Mouse (Mus musculus) myocyte (in vitro differentiated cells): ENCODE data around the gene Srl. TPM values are rescaled to one million over a fixed set of nuclear protein-coding genes. Genes with fewer than 3 reads are reported as not detected.

Experiments used
- H3K27me3 ChIP-seq: one replicate; pipeline ENCODE4 v1.6.1; 2011; ENCODE audit not compliant: control insufficient read depth, insufficient read depth, insufficient read length
- H3K36me3 ChIP-seq: one replicate; pipeline ENCODE4 v1.6.1; 2011; ENCODE audit not compliant: control insufficient read depth, insufficient read depth
- H3K4me2 ChIP-seq: one replicate; pipeline ENCODE4 v1.6.1; 2011; ENCODE audit warnings: low read depth, control low read depth
- H3K4me3 ChIP-seq: one replicate; pipeline ENCODE4 v1.5.1; 2011; ENCODE audit warnings: mild to moderate bottlenecking, control low read depth, moderate library complexity
- H3K79me2 ChIP-seq: one replicate; pipeline ENCODE4 v1.6.1; 2011; ENCODE audit not compliant: control insufficient read depth, insufficient read depth
- H3ac ChIP-seq: one replicate; pipeline ENCODE4 v1.6.1; 2011; ENCODE audit not compliant: control insufficient read depth, insufficient read length
- CEBPB ChIP-seq: IDR thresholded peaks from 2 replicates; pipeline ENCODE4 v1.6.1; 2011; ENCODE audit warnings: mild to moderate bottlenecking, moderate library complexity; ENCODE audit not compliant: poor library complexity, insufficient read depth, severe bottlenecking
- E2F4 ChIP-seq: IDR thresholded peaks from one replicate; pipeline ENCODE4 v1.6.1; 2011; ENCODE audit warnings: mild to moderate bottlenecking, control low read depth, moderate library complexity; ENCODE audit not compliant: insufficient read depth
- MAX ChIP-seq: IDR thresholded peaks from one replicate; pipeline ENCODE4 v1.6.1; 2011; ENCODE audit warnings: low read depth, mild to moderate bottlenecking, control low read depth
- MYOD1 ChIP-seq, 3 experiments: IDR thresholded peaks; one replicate each; pipeline ENCODE4 v1.6.1; 2011; ENCODE audit warnings: control low read depth in 2 of 3, low read depth in 2 of 3, mild to moderate bottlenecking in 2 of 3, moderate library complexity in 1 of 3; ENCODE audit not compliant: insufficient read length in 2 of 3, control insufficient read depth in 1 of 3
- MYOG ChIP-seq, 3 experiments: IDR thresholded peaks; one replicate each; pipeline ENCODE4 v1.6.1; 2011; ENCODE audit warnings: control low read depth in 2 of 3, low read depth in 2 of 3, mild to moderate bottlenecking in 2 of 3; ENCODE audit not compliant: insufficient read length in 2 of 3, control insufficient read depth in 1 of 3, insufficient read depth in 1 of 3
- POLR2A ChIP-seq: IDR thresholded peaks from one replicate; pipeline ENCODE4 v1.6.1; 2011; ENCODE audit warnings: low read depth, mild to moderate bottlenecking, control low read depth, moderate library complexity; ENCODE audit not compliant: insufficient read length
- POLR2AphosphoS2 ChIP-seq: IDR thresholded peaks from one replicate; pipeline ENCODE4 v1.6.1; 2011; ENCODE audit warnings: low read depth, control low read depth; ENCODE audit not compliant: insufficient read length
- REST ChIP-seq: IDR thresholded peaks from one replicate; pipeline ENCODE4 v1.6.1; 2011; ENCODE audit warnings: mild to moderate bottlenecking, control low read depth, moderate library complexity; ENCODE audit not compliant: insufficient read depth, insufficient read length
- SRF ChIP-seq: IDR thresholded peaks from one replicate; pipeline ENCODE4 v1.6.1; 2011; ENCODE audit warnings: low read depth; ENCODE audit not compliant: control insufficient read depth, insufficient read length
- TCF12 ChIP-seq: IDR thresholded peaks from one replicate; pipeline ENCODE4 v1.6.1; 2011; ENCODE audit warnings: mild to moderate bottlenecking, control low read depth; ENCODE audit not compliant: poor library complexity, insufficient read depth, severe bottlenecking
- TCF3 ChIP-seq: IDR thresholded peaks from one replicate; pipeline ENCODE4 v1.6.1; 2011; ENCODE audit warnings: low read depth, control low read depth; ENCODE audit not compliant: insufficient read length
- USF1 ChIP-seq: IDR thresholded peaks from one replicate; pipeline ENCODE4 v1.6.1; 2011; ENCODE audit warnings: low read depth, mild to moderate bottlenecking, control low read depth, moderate library complexity
- polyA plus RNA-seq: library from polyadenylated mRNA; unstranded; fragments of >200 nt; fragmentation: generic; extraction: Trizol; gene quantifications from one replicate; pipeline ENCODE4 v1.2.1, GENCODE M21; 2012; ENCODE audit warnings: missing spikeins

Srl gene
- polyA plus RNA-seq, 1 experiment, result 381 TPM

DNA sequence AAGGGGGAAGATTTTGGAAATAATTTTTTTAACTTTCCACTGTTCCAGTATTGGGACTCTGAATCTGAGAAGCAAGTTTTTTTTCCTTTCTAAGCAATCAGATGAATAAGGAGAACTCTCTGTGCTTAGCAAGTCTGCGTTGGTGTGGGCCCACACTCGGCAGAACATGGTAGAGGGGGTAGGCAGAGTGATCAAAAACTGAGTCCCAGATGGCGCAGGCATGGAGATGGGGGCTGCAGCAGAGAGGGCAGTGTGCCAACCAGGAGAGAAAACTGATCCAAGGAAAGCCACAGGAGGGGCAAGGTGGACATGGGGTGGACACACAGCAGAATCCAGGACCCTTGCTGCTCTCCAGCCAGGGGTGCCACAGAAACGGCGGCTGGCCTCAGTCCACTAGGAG is 85.2 kb downstream of the Srl start:
- H3K36me3 ChIP-seq, result no peaks in the 10 kb centered on the region
- no peak for TF ChIP-seq POLR2A
- TF ChIP-seq MYOG (IDR thresholded peaks at IDR 0.05; ENCODE audit: control insufficient read depth in 1 of 3, insufficient read depth in 1 of 3, insufficient read length in 2 of 3, low read depth in 2 of 3), result no peak
- no peak for TF ChIP-seq POLR2AphosphoS2
- TF ChIP-seq TCF12, result no peak
- no peak for TF ChIP-seq CEBPB
- no peak for TF ChIP-seq REST
- H3ac ChIP-seq, result no peak overlapping the region
- H3K4me3 ChIP-seq, result no peak overlapping the region
- no peaks in the 10 kb centered on the region for H3K27me3 ChIP-seq
- H3K79me2 ChIP-seq, result no peaks in the 10 kb centered on the region
- H3K4me2 ChIP-seq, result peak overlapping the region; percentile 77

DNA sequence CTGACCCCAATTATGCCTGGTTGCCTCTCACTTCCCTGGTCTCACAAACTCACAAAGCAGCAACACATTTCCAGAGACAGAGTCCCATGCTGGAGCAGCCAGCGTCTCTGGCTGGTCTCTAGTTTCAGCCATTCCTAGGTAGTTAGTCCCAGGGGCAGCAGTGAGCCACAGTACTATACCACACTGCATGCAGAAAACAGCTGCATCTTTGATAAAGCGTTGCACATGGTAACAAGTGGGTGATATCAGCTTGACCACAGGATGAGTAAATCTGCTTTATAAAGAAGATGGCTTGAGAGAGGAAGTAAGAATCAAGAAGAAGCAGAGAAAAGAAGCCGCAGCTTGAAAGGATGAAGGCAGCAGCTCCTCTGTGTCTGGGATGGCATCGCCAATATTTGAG is 85.9 kb downstream of the Srl start:
- TF ChIP-seq USF1 (no peak), POLR2AphosphoS2 (no peak), MYOG (IDR thresholded peaks at IDR 0.05; ENCODE audit: control insufficient read depth in 1 of 3, insufficient read depth in 1 of 3, insufficient read length in 2 of 3, low read depth in 2 of 3) (peak; percentile 49 to 92 (median 87)), CEBPB (no peak), POLR2A (no peak), E2F4 (no peak), MYOD1 (IDR thresholded peaks at IDR 0.05; ENCODE audit: control insufficient read depth in 1 of 3, insufficient read length in 2 of 3, low read depth in 2 of 3) (peak; percentile 77 to 96 (median 95)), MAX (no peak), SRF (no peak), TCF3 (peak; percentile 47), REST (no peak), TCF12 (peak; percentile 71)
- H3K36me3 ChIP-seq, result no peaks in the 10 kb centered on the region
- H3ac ChIP-seq, result no peak overlapping the region
- H3K4me2 ChIP-seq, result peak overlapping the region; percentile 77
- no peaks in the 10 kb centered on the region for H3K27me3 ChIP-seq
- H3K79me2 ChIP-seq, result no peaks in the 10 kb centered on the region
- no peak overlapping the region for H3K4me3 ChIP-seq

DNA sequence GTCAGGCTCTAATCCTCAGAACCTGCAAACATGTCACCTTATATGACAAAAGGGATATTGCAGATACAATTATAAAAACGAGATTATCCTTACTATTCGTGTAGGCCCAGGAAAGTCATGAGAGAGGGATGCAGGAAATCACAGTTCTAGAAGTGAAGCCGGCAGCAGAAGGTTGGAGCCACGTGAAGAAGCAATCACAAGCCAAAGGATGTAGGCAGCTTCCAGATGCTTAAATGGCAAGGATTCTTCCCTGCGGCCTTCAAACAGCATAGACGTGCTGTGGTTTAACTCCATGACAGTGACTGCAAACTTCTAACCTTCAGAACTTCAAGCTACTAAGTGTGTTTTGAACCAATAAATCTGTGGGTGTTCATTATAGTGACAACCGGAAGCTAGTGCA is 87.1 kb downstream of the Srl start:
- no peak overlapping the region for H3ac ChIP-seq
- H3K4me3 ChIP-seq, result no peak overlapping the region
- TF ChIP-seq TCF12, result no peak
- no peak overlapping the region for H3K4me2 ChIP-seq
- no peaks in the 10 kb centered on the region for H3K27me3 ChIP-seq
- no peaks in the 10 kb centered on the region for H3K36me3 ChIP-seq
- no peaks in the 10 kb centered on the region for H3K79me2 ChIP-seq

DNA sequence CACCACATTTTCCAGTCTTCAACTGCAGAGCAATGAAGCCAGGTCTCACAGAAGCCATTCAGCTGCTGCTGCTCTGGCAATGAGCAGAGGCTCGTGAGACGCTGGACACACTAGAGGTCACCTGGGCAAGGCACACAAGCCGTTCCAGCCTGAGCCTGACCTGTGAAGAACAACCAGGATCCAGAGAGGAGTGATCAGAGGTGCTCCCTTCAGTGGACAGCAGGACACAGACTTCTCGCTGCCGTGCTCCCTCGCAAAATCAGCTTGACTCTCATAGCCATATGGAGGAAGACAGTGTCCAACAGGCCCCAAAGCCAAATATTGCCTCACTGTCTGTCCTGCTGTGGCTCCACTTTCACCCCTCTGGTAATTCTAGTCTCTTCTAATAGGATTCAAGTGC is 92.2 kb downstream of the Srl start:
- TF ChIP-seq MYOG (IDR thresholded peaks at IDR 0.05; ENCODE audit: control insufficient read depth in 1 of 3, insufficient read depth in 1 of 3, insufficient read length in 2 of 3, low read depth in 2 of 3) (no peak), POLR2A (no peak)
- H3K4me3 ChIP-seq, result no peak overlapping the region
- H3K4me2 ChIP-seq, result no peak overlapping the region
- H3ac ChIP-seq, result no peak overlapping the region
- H3K36me3 ChIP-seq, result no peaks in the 10 kb centered on the region
- no peaks in the 10 kb centered on the region for H3K79me2 ChIP-seq
- no peaks in the 10 kb centered on the region for H3K27me3 ChIP-seq

DNA sequence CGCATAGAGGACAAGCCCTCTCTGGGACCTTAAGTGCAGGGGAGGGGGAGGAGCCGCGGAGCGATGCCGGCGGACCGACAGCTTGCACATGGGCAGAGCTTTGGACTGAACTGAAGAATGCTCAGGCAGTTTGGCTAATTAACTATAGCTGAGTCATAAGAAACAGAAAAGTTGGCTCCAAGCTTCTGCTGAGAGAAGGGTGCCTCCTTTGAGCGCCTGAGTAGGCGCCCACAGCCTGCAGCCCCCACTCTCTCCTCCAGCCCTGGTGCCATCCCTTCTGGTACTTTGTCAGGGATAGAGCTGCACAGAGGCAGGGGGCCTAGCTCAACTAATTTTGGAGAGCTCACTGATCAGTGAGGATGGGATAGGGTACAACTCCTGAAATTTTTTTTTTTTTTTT is 93.4 kb downstream of the Srl start:
- no peaks in the 10 kb centered on the region for H3K36me3 ChIP-seq
- H3K4me2 ChIP-seq, result peak overlapping the region; percentile 68
- no peaks in the 10 kb centered on the region for H3K27me3 ChIP-seq
- H3ac ChIP-seq, result no peak overlapping the region
- TF ChIP-seq E2F4 (no peak), TCF3 (no peak), USF1 (no peak), CEBPB (no peak)
- H3K79me2 ChIP-seq, result no peaks in the 10 kb centered on the region
- H3K4me3 ChIP-seq, result no peak overlapping the region

DNA sequence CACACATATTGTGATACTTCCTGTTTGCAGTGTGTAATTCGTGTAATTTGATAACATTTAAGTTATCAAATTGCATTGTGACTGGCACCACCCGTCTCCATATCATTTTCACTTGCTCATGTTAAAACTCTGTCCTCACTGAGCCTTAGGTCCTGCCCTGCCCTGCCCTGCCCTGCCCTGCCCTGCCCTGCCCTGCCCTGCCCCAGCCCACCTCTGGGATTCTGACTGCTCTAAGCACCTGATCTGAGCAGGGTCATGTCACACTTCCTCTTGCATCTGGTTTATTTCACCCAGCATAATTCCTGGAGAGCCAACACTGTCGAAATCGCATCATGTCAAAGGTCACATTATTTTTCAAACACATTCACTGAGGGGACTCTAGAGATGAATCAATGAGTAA is 95.2 kb downstream of the Srl start:
- Histone ChIP-seq H3K4me3 (no peak overlapping the region), H3K79me2 (no peaks in the 10 kb centered on the region), H3K36me3 (no peaks in the 10 kb centered on the region), H3ac (no peak overlapping the region), H3K4me2 (no peak overlapping the region), H3K27me3 (no peaks in the 10 kb centered on the region)
- no peak for TF ChIP-seq MYOD1 (IDR thresholded peaks at IDR 0.05; ENCODE audit: control insufficient read depth in 1 of 3, insufficient read length in 2 of 3, low read depth in 2 of 3)
- no peak for TF ChIP-seq SRF
- TF ChIP-seq CEBPB, result no peak
- no peak for TF ChIP-seq E2F4
- TF ChIP-seq MYOG (IDR thresholded peaks at IDR 0.05; ENCODE audit: control insufficient read depth in 1 of 3, insufficient read depth in 1 of 3, insufficient read length in 2 of 3, low read depth in 2 of 3), result no peak
- TF ChIP-seq REST, result no peak
- TF ChIP-seq TCF3, result no peak
- no peak for TF ChIP-seq USF1
- no peak for TF ChIP-seq MAX
- no peak for TF ChIP-seq POLR2AphosphoS2
- no peak for TF ChIP-seq POLR2A
